Mouse (Mus musculus): ENCODE results near the gene Olfr1283. TPM values are rescaled to one million over a fixed set of nuclear protein-coding genes. Genes with fewer than 3 reads are reported as not detected.
"Not testable (repeated sequence)": the region's sequence is repeated elsewhere in the genome, so short reads cannot be mapped to it uniquely, and the experiment has no call there.

Olfr1283 gene
- polyA plus RNA-seq (2016; fragmentation: Nextera tagmentation; extraction: Ambion mirVana), result not detected in 2 replicates

DNA sequence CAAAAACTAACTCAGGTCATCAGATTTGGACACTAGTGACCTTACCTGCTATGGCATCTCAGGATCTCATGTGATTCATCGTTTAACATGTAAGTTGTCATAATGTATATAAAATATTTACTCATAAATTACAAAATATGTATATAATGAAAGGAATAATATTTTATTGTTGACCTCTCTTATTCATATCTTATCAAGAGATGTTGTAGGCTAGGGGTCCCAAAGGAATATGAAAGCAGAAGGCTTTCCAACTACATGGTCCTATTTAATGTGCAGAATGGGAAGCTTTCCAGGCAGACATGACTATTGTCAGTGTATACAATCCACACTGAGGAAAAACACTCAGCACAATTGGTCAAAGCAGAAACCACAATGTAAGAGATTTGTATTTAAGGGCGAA, at the start of gene Olfr1283:
Gene Olfr1283, plus strand, starts transcription at position 301 of the 400 bp plus-strand sequence.
- Histone ChIP-seq H3K4me1 (no peaks in the 10 kb centered on the region), H3K4me3 (no peak within 1 kb of the TSS), H3K27me3 (ENCODE audit: insufficient read depth, poor library complexity, severe bottlenecking) (no peaks in the 10 kb centered on the region), H3K9me3 (no peaks in the 10 kb centered on the region), H3K27ac (no peak within 1 kb of the TSS), H3K36me3 (no peaks in the 10 kb centered on the region)
- no peak for DNase-seq (ENCODE audit: low spot score)
- 73% methylated on average over 2 of the region's 2 CpGs for WGBS

DNA sequence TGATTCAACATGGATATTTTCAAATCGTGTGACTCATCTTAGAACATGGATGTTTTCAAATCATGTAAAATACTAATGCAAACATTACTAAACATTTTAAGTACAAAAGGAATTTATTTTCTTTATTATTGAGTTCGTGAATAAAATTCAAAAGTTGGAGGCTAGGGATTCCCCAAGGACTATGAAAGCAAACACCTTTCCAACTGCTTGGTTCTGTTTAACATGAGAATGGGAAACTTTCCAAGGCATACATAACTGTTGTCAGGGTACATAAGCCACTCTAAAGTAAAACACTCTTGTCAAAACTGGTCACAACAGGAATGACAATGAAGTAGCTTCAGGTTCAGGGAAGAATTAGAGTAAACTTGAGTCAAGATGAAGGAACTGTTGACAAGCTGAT, 40.4 kb upstream of the Olfr1283 start, which contains the start of gene Olfr1281:
Gene Olfr1281, plus strand, starts transcription at position 301 of the 400 bp plus-strand sequence.
- no peaks in the 10 kb centered on the region for H3K27me3 ChIP-seq (ENCODE audit: insufficient read depth, poor library complexity, severe bottlenecking)
- no peak within 1 kb of the TSS for H3K27ac ChIP-seq
- 65% methylated on average over 2 of the region's 2 CpGs for WGBS
- H3K4me1 ChIP-seq, result no peaks in the 10 kb centered on the region
- DNase-seq (ENCODE audit: low spot score), result no peak
- no peaks in the 10 kb centered on the region for H3K36me3 ChIP-seq
- no peaks in the 10 kb centered on the region for H3K9me3 ChIP-seq
- H3K4me3 ChIP-seq, result no peak within 1 kb of the TSS

GRCm38 (mm10) chr2:111333721-111334120, 32.9 kb upstream of the Olfr1283 start:
- not testable (repeated sequence) for H3K27ac ChIP-seq; H3K4me3 ChIP-seq; H3K4me1 ChIP-seq; H3K9me3 ChIP-seq; DNase-seq (ENCODE audit: low spot score); H3K36me3 ChIP-seq; H3K27me3 ChIP-seq (ENCODE audit: insufficient read depth, poor library complexity, severe bottlenecking)
- WGBS, result 82% methylated on average over 5 of the region's 5 CpGs

GRCm38 (mm10) chr2:111335976-111336375, 30.6 kb upstream of the Olfr1283 start, which contains the start of gene Olfr1282:
Gene Olfr1282, minus strand, starts transcription at chr2:111336076.
- H3K9me3 ChIP-seq, result no peaks in the 10 kb centered on the region
- H3K36me3 ChIP-seq, result no peaks in the 10 kb centered on the region
- H3K27ac ChIP-seq, result no peak within 1 kb of the TSS
- no peaks in the 10 kb centered on the region for H3K27me3 ChIP-seq (ENCODE audit: insufficient read depth, poor library complexity, severe bottlenecking)
- no peak for DNase-seq (ENCODE audit: low spot score)
- no peak within 1 kb of the TSS for H3K4me3 ChIP-seq
- WGBS, result 75% methylated on average over 2 of the region's 2 CpGs
- no peaks in the 10 kb centered on the region for H3K4me1 ChIP-seq

DNA sequence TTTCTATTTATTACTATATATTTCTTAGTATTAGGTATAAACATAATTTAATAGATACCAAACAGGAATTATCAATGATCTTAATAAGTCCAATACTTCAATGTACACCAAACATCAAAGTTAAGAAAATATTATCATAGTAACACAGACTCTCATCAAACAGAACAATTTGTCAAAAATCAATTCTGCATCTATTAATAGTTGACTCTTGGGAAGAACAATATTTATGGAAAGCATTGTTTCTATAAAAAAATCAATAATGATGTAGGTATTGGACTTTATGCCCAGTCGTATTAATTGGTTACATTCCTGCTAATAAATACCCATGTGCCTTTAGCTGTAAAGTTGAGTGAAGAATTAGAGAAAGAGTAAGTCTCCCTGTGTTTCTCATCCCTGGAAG, 8.6 kb downstream of the Olfr1283 start, which contains the start of gene Olfr1284:
Gene Olfr1284, plus strand, starts transcription at position 301 of the 400 bp plus-strand sequence.
- no peaks in the 10 kb centered on the region for H3K9me3 ChIP-seq
- no peaks in the 10 kb centered on the region for H3K36me3 ChIP-seq
- 78% methylated on average over 1 of the region's 1 CpGs for WGBS

More for the DNA sequence above, 8.6 kb downstream of the Olfr1283 start, which contains the start of gene Olfr1284:
- H3K4me3 ChIP-seq, result no peak within 1 kb of the TSS
- H3K27me3 ChIP-seq (ENCODE audit: insufficient read depth, poor library complexity, severe bottlenecking), result no peaks in the 10 kb centered on the region
- no peak within 1 kb of the TSS for H3K27ac ChIP-seq
- DNase-seq (ENCODE audit: low spot score), result no peak
- H3K4me1 ChIP-seq, result no peaks in the 10 kb centered on the region

Other genes starting within 250 kb of the Olfr1283 start
- not detected in 2 replicates for gene Gm15130, start 213.9 kb upstream of the Olfr1283 start, polyA plus RNA-seq (2016; fragmentation: Nextera tagmentation; extraction: Ambion mirVana)
- not detected in 2 replicates for gene 4930430A15Rik, start 137.2 kb upstream of the Olfr1283 start, polyA plus RNA-seq (2016; fragmentation: Nextera tagmentation; extraction: Ambion mirVana)
- not detected in 2 replicates for gene Olfr1275, start 131.5 kb upstream of the Olfr1283 start, polyA plus RNA-seq (2016; fragmentation: Nextera tagmentation; extraction: Ambion mirVana)
- not detected in 2 replicates for gene Olfr1276, start 112.3 kb upstream of the Olfr1283 start, polyA plus RNA-seq (2016; fragmentation: Nextera tagmentation; extraction: Ambion mirVana)
- gene Olfr1277, start 92.7 kb upstream of the Olfr1283 start, polyA plus RNA-seq (2016; fragmentation: Nextera tagmentation; extraction: Ambion mirVana), result not detected in 2 replicates
- gene Olfr1278, start 76.7 kb upstream of the Olfr1283 start, polyA plus RNA-seq (2016; fragmentation: Nextera tagmentation; extraction: Ambion mirVana), result not detected in 2 replicates
- 0.04 TPM in 1 of 2 replicates, not detected in the other for gene Olfr1279, start 66.2 kb upstream of the Olfr1283 start, polyA plus RNA-seq (2016; fragmentation: Nextera tagmentation; extraction: Ambion mirVana)
- not detected in 2 replicates for gene Olfr1280, start 52.8 kb upstream of the Olfr1283 start, polyA plus RNA-seq (2016; fragmentation: Nextera tagmentation; extraction: Ambion mirVana)
- not detected in 2 replicates for gene Olfr1281, start 40.3 kb upstream of the Olfr1283 start, polyA plus RNA-seq (2016; fragmentation: Nextera tagmentation; extraction: Ambion mirVana)
- gene Olfr1282, start 30.7 kb upstream of the Olfr1283 start, polyA plus RNA-seq (2016; fragmentation: Nextera tagmentation; extraction: Ambion mirVana), result not detected in 2 replicates
- not detected in 2 replicates for gene Olfr1284, start 8.7 kb downstream of the Olfr1283 start, polyA plus RNA-seq (2016; fragmentation: Nextera tagmentation; extraction: Ambion mirVana)
- not detected in 2 replicates for gene Olfr1286, start 56.3 kb downstream of the Olfr1283 start, polyA plus RNA-seq (2016; fragmentation: Nextera tagmentation; extraction: Ambion mirVana)
- gene Olfr1287, start 82.4 kb downstream of the Olfr1283 start, polyA plus RNA-seq (2016; fragmentation: Nextera tagmentation; extraction: Ambion mirVana), result not detected in 2 replicates
- not detected in 2 replicates for gene Olfr1288, start 107.3 kb downstream of the Olfr1283 start, polyA plus RNA-seq (2016; fragmentation: Nextera tagmentation; extraction: Ambion mirVana)
- gene Olfr1289, start 114.0 kb downstream of the Olfr1283 start, polyA plus RNA-seq (2016; fragmentation: Nextera tagmentation; extraction: Ambion mirVana), result not detected in 2 replicates
- 0.15 and 0.31 TPM in 2 replicates for gene Olfr1290, start 127.0 kb downstream of the Olfr1283 start, polyA plus RNA-seq (2016; fragmentation: Nextera tagmentation; extraction: Ambion mirVana)
- gene Olfr1291-ps1, start 130.4 kb downstream of the Olfr1283 start, polyA plus RNA-seq (2016; fragmentation: Nextera tagmentation; extraction: Ambion mirVana), result 0.09 TPM in 1 of 2 replicates, not detected in the other
- gene Olfr1293-ps, start 158.4 kb downstream of the Olfr1283 start, polyA plus RNA-seq (2016; fragmentation: Nextera tagmentation; extraction: Ambion mirVana), result not detected in 2 replicates
- gene Olfr1294, start 173.5 kb downstream of the Olfr1283 start, polyA plus RNA-seq (2016; fragmentation: Nextera tagmentation; extraction: Ambion mirVana), result not detected in 2 replicates
- not detected in 2 replicates for gene Olfr1295, start 202.9 kb downstream of the Olfr1283 start, polyA plus RNA-seq (2016; fragmentation: Nextera tagmentation; extraction: Ambion mirVana)